Mouse (Mus musculus) yolk sac, embryonic 10.5 days (tissue): ENCODE results near the gene Dip2c.

ENCODE experiments used
- DNase-seq: peaks from one replicate; pipeline ENCODE4 v3.0.0-alpha.2; 2017; ENCODE audit warnings: low spot score

The Dip2c gene

GRCm38 (mm10) chr13:9538556-9538955 is 262.2 kb downstream of the Dip2c start:
- no peak for DNase-seq

- peak; percentile 3 for DNase-seq
Measured at GRCm38 (mm10) chr13:9547698-9548344, 271.5 kb downstream of the Dip2c start.

GRCm38 (mm10) chr13:9562099-9562498 is 285.8 kb downstream of the Dip2c start:
- DNase-seq: no peak

- DNase-seq: peak; percentile 11
Measured at GRCm38 (mm10) chr13:9562921-9563320, 286.6 kb downstream of the Dip2c start.

GRCm38 (mm10) chr13:9568852-9569251 is 292.5 kb downstream of the Dip2c start:
- no peak for DNase-seq

- no peak for DNase-seq
Measured at GRCm38 (mm10) chr13:9576686-9577085, 300.4 kb downstream of the Dip2c start.

GRCm38 (mm10) chr13:9578456-9578855 is 302.1 kb downstream of the Dip2c start:
- no peak for DNase-seq

- DNase-seq: no peak
Measured at GRCm38 (mm10) chr13:9581821-9582220, 305.5 kb downstream of the Dip2c start.

- no peak for DNase-seq
Measured at GRCm38 (mm10) chr13:9583579-9583978, 307.3 kb downstream of the Dip2c start.

- no peak for DNase-seq
Measured at GRCm38 (mm10) chr13:9599334-9600096, 323.2 kb downstream of the Dip2c start.

- no peak for DNase-seq
Measured at GRCm38 (mm10) chr13:9601350-9601749, 325.0 kb downstream of the Dip2c start.

- DNase-seq: no peak
Measured at GRCm38 (mm10) chr13:9611229-9611628, 334.9 kb downstream of the Dip2c start.

- no peak for DNase-seq
Measured at GRCm38 (mm10) chr13:9632684-9633083, 356.4 kb downstream of the Dip2c start.

- DNase-seq: no peak
Measured at GRCm38 (mm10) chr13:9635951-9636350, 359.6 kb downstream of the Dip2c start.

- DNase-seq: peak; percentile 7
Measured at GRCm38 (mm10) chr13:9636505-9636904, 360.2 kb downstream of the Dip2c start.

GRCm38 (mm10) chr13:9637949-9638348 is 361.6 kb downstream of the Dip2c start:
- DNase-seq: no peak

GRCm38 (mm10) chr13:9648716-9649115 is 372.4 kb downstream of the Dip2c start:
- no peak for DNase-seq

GRCm38 (mm10) chr13:9649894-9650293 is 373.6 kb downstream of the Dip2c start:
- DNase-seq: no peak

- no peak for DNase-seq
Measured at GRCm38 (mm10) chr13:9650580-9650979, 374.3 kb downstream of the Dip2c start.

GRCm38 (mm10) chr13:9653018-9653417 is 376.7 kb downstream of the Dip2c start:
- DNase-seq: no peak

- no peak for DNase-seq
Measured at GRCm38 (mm10) chr13:9656613-9657012, 380.3 kb downstream of the Dip2c start.

GRCm38 (mm10) chr13:9660711-9661110 is 384.4 kb downstream of the Dip2c start:
- no peak for DNase-seq

- DNase-seq: no peak
Measured at GRCm38 (mm10) chr13:9663593-9663992, 387.3 kb downstream of the Dip2c start.
